Mouse (Mus musculus): ENCODE measurements around the gene Cd55b. TPM values are rescaled to one million over a fixed set of nuclear protein-coding genes. Genes with fewer than 3 reads are reported as not detected.
"Not testable (repeated sequence)": the region's sequence is repeated elsewhere in the genome, so short reads cannot be mapped to it uniquely, and the experiment has no call there.

Cd55b gene
- polyA plus RNA-seq, 1 experiment from 2014 or later: 1.1 TPM

DNA sequence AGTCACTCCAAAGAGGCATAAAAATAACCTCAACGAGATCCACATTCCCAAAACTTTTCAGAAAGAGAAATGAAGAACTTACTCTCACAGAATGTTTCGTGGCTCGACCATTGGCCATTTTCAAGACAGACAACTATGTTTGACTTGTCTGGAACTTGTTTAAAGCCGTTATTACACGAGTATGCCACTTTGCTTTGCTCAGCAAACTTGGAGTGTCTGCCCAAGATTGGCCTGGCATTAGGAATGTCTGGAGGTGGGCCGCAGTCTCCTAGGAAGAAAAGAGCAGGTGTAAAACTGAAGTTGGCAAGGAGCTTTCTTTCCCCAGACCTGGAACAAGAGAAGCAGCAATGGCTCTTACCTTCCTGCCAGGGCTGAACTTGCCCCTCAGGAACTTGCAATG, 776 bp downstream of the Cd55b start:
- H3K4me3 ChIP-seq (replicated peaks); H3K4me1 ChIP-seq; H3K36me3 ChIP-seq; ATAC-seq (ENCODE audit: insufficient number of reproducible peaks, low FRiP score, low TSS enrichment, low read depth); H3K4me2 ChIP-seq (replicated peaks); H3K27ac ChIP-seq (replicated peaks); H3K9ac ChIP-seq; H3K9me3 ChIP-seq (replicated peaks); H3K27me3 ChIP-seq: not testable (repeated sequence)
- no CpG with 5 or more reads among the region's 6 CpGs for WGBS

DNA sequence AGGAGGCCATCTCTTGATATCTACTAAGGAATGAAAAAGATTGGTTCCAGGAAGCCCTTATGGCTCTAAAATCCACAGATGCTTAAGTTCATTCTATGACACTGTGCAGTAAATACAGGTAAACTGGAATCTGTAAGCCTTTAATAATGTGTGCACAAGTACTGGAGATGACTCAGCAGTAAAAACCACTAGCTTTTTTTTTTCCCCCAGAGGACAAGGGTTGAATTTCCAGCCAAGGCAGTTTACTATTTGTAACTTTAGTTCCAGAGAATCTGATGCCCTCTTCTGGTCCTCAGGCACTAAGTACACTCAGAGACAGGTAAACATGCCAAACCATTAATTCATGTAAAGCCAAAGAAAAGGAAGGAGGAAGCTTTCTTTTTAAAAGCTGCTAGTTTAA, 25.7 kb downstream of the Cd55b start:
- H3K27me3 ChIP-seq; H3K36me3 ChIP-seq; ATAC-seq (ENCODE audit: insufficient number of reproducible peaks, low FRiP score, low TSS enrichment, low read depth); H3K27ac ChIP-seq (replicated peaks); H3K9ac ChIP-seq; H3K9me3 ChIP-seq (replicated peaks); H3K4me1 ChIP-seq; H3K4me2 ChIP-seq (replicated peaks); H3K4me3 ChIP-seq (replicated peaks): not testable (repeated sequence)

DNA sequence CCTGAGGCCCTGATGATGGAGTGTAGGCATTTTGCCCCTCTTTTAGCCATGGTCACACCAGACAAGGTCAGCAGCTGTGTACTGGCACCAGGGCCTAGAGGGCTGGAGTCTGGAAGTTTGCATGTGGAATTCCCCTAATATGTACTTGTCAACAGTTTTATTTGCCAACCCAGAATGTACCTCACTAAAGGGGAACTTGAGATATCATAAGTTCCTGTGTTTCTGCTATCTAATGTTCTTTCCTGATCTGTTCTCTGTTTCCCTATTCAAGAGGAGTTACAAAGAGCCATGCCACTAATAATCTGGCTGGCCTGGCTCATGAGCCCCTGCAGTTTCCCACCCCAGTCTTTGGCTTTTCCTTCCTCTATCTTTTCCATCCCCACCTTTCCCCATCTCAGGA, 35.5 kb downstream of the Cd55b start:
- not testable (repeated sequence) for H3K27me3 ChIP-seq; H3K9me3 ChIP-seq (replicated peaks); ATAC-seq (ENCODE audit: insufficient number of reproducible peaks, low FRiP score, low TSS enrichment, low read depth); H3K36me3 ChIP-seq; H3K27ac ChIP-seq (replicated peaks); H3K4me1 ChIP-seq; H3K4me2 ChIP-seq (replicated peaks); H3K9ac ChIP-seq; H3K4me3 ChIP-seq (replicated peaks)

DNA sequence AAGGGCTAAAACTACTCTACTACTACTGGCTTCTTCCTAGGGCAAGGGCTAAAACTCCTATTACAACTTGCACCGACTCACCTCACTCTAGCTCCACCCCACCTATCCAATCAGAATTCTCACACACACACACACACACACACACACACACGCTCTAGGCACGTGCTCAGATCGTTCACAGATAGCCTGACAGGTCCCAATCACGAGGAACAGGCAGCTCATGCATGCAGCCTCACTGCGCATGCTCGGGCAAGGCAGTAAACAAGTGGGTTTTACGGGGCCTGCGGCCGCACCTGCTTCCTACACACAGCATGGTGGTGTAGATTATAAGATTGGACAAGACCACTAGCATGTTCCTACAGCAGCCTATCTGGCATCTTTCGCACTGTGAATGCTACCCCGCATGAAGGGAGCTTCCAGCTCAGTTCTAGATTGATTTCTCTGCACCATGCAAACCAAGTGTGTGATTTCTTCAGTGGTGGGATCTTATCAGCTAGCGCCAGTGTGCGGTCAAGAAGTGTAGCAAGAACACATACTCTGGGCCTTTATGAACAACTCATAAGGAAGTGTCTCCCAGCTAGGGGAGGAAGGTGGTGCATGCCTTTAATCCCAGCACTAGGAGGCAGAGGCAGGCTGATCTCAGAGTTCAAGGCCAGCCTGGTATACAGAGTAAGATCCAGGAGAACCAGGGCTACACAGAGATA, 44.9 kb downstream of the Cd55b start:
- no peak overlapping the region for H3K9ac ChIP-seq
- no peak for ATAC-seq (ENCODE audit: insufficient number of reproducible peaks, low FRiP score, low TSS enrichment, low read depth)
- WGBS: 89% methylated on average over 14 of the region's 14 CpGs
- H3K4me3 ChIP-seq (replicated peaks): no peak overlapping the region
- no peaks in the 10 kb centered on the region for H3K4me1 ChIP-seq
- H3K9me3 ChIP-seq (replicated peaks): no peaks in the 10 kb centered on the region
- H3K4me2 ChIP-seq (replicated peaks): no peak overlapping the region
- H3K27ac ChIP-seq (replicated peaks): no peak overlapping the region
- no peaks in the 10 kb centered on the region for H3K36me3 ChIP-seq
- H3K27me3 ChIP-seq: no peaks in the 10 kb centered on the region

DNA sequence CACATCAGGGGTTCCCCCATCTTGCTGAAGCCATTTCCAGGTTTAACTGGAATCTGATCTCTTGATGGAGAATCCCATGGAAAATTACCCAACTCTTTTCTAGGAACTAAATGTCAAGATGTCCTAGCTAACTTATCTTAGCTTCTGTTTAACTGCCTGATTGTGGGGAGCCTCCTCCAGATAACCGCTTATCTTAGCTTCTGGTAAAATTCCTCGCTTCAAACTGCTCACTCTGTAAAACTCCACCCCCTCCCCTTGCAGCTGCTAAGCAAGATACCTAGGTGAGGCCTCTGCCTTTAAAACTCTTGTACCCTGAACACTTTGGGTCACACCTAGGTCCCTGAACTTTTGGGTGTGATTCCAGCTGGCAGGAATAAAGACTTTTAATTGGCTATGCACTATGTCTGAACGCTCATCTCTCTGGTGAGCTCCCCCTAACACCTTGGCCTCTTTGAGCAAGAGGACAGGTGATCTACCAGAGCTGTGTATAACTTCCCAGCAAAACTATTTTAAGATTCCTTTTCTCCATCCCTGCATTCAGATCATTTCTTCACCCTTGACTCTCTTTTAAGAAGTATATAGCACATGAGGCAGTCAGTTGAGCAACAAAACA, 48.5 kb downstream of the Cd55b start:
- Histone ChIP-seq H3K36me3 (no peaks in the 10 kb centered on the region), H3K4me3 (replicated peaks) (no peak overlapping the region), H3K27me3 (no peaks in the 10 kb centered on the region), H3K9ac (no peak overlapping the region), H3K4me2 (replicated peaks) (no peak overlapping the region), H3K4me1 (no peaks in the 10 kb centered on the region), H3K9me3 (replicated peaks) (no peaks in the 10 kb centered on the region), H3K27ac (replicated peaks) (no peak overlapping the region)
- no peak for ATAC-seq (ENCODE audit: insufficient number of reproducible peaks, low FRiP score, low TSS enrichment, low read depth)
- WGBS: 62% methylated on average over 3 of the region's 3 CpGs

DNA sequence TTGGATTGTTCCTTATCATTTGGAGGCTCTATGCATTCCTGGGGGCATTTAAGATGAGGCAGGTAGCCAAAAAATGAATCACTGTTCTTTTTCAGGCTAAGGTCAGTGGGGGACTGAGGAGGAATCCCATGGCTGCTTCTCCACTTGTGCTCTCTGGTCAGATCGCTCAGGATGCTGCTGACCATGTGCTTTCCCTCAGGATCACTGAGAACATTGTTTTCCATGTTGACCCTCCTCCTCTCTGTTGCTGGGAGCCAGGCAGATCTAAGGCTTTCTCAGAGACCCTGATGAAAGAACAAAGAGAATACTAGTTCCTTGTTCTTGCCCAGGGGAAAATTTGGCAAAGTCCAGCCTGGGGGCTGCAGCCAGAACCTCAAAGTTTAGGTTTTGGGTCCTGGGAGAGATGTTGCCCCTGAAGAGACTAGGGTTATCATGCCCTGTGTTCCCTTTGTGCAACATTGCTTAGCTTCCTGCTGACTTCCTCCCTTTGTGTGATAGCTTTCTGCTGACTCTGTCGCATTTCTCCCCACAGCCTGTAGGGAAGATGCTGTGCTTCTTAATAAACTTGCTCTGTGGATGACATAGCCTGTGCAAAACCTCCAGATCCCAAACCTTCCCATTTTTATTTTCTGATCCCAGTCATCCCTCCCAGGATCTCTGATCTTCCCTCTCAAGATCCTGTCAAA, 49.3 kb downstream of the Cd55b start:
- Histone ChIP-seq H3K9ac (no peak overlapping the region), H3K9me3 (replicated peaks) (no peaks in the 10 kb centered on the region), H3K36me3 (no peaks in the 10 kb centered on the region), H3K4me1 (no peaks in the 10 kb centered on the region), H3K27me3 (no peaks in the 10 kb centered on the region), H3K4me3 (replicated peaks) (no peak overlapping the region), H3K27ac (replicated peaks) (no peak overlapping the region), H3K4me2 (replicated peaks) (no peak overlapping the region)
- ATAC-seq (ENCODE audit: insufficient number of reproducible peaks, low FRiP score, low TSS enrichment, low read depth): no peak
- WGBS: 10% methylated on average over 2 of the region's 2 CpGs

DNA sequence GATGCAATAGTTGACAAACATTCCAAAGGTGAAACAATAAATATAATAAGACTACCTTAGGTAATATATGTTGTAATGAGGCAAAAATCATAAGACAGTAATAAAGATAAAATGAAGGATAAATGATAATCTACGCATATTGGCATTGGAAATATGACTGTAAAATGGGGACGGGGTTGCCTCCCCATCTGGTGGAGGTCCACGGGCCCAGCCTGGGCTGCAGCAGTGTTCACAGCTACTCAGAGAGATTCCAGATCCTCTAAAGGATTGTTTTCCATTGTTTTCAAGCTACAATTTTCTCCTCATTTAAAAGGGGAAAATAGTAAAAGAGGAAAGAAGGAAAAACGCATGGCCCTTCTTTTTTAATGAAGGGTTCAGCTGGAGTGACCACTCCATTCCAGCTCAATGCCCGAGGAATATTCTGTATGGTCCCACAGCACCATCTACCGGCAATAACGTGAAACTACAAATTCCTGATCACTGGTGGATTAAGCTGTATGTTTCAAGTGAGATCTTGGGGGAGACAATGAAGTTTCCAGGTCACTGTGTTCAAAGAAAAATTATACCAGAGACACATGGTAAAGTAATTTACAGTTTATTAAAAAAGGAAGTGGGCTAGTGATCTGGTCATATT, 50.8 kb downstream of the Cd55b start:
- Histone ChIP-seq H3K9me3 (replicated peaks) (no peaks in the 10 kb centered on the region), H3K27ac (replicated peaks) (no peak overlapping the region), H3K4me3 (replicated peaks) (no peak overlapping the region), H3K4me1 (no peaks in the 10 kb centered on the region), H3K9ac (no peak overlapping the region), H3K36me3 (no peaks in the 10 kb centered on the region), H3K4me2 (replicated peaks) (no peak overlapping the region), H3K27me3 (no peaks in the 10 kb centered on the region)
- no peak for ATAC-seq (ENCODE audit: insufficient number of reproducible peaks, low FRiP score, low TSS enrichment, low read depth)
- 36% methylated on average over 7 of the region's 7 CpGs for WGBS

DNA sequence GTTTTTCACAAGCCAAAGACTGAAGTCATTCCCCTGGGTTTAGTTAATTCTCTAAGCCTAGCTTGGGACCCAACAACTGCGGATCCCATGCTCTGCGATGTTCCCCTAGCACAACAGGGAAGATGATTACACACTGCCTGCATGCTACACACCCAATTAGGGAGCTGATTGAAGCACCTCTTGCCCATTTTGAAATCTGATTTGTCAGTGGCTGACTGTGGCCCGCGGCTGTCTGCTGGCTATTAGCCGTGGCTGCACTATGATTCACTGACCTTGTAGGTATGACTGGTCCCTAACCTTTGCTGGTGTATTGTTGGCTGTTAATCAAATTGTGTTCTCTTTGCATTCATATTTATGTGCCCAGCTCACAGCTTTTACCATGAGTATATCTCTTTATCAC, 51.5 kb downstream of the Cd55b start:
- Histone ChIP-seq H3K9ac (no peak overlapping the region), H3K4me1 (no peaks in the 10 kb centered on the region), H3K27ac (replicated peaks) (no peak overlapping the region), H3K36me3 (no peaks in the 10 kb centered on the region), H3K4me2 (replicated peaks) (no peak overlapping the region), H3K27me3 (no peaks in the 10 kb centered on the region), H3K9me3 (replicated peaks) (no peaks in the 10 kb centered on the region), H3K4me3 (replicated peaks) (no peak overlapping the region)
- no peak for ATAC-seq (ENCODE audit: insufficient number of reproducible peaks, low FRiP score, low TSS enrichment, low read depth)
- 84% methylated on average over 5 of the region's 5 CpGs for WGBS

DNA sequence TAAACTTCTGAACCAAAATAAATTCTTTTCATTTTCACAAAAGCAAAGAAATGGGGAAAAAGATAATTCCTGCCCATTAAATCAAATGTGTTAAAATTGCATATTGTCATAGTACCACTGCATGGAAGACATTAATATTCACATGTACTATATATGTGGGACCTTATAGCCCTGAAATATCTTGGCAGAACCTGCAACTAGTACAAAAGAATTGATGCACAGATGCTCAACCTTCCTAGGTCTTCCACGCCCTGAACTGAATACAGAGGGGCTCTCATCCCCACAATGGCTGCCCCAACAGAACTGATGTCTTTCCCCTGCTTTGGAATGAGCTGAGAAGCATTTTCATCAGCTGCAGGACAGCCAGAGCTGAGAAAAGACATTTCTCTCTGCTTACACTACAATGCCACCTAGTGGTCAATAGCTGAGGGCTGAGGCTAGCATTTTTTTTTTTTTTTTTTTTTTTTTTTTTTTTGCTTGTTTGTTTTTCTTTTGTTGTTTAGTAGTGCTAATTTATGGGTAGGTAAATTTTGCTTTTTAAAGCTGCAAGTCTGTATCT, 72.7 kb downstream of the Cd55b start:
- H3K9ac ChIP-seq: no peak overlapping the region
- no peaks in the 10 kb centered on the region for H3K27me3 ChIP-seq
- ATAC-seq (ENCODE audit: insufficient number of reproducible peaks, low FRiP score, low TSS enrichment, low read depth): no peak
- H3K4me2 ChIP-seq (replicated peaks): no peak overlapping the region
- H3K9me3 ChIP-seq (replicated peaks): no peaks in the 10 kb centered on the region
- H3K36me3 ChIP-seq: no peaks in the 10 kb centered on the region
- no peak overlapping the region for H3K4me3 ChIP-seq (replicated peaks)
- no peak overlapping the region for H3K27ac ChIP-seq (replicated peaks)
- H3K4me1 ChIP-seq: no peaks in the 10 kb centered on the region
- 9% methylated on average over 1 of the region's 1 CpGs for WGBS

DNA sequence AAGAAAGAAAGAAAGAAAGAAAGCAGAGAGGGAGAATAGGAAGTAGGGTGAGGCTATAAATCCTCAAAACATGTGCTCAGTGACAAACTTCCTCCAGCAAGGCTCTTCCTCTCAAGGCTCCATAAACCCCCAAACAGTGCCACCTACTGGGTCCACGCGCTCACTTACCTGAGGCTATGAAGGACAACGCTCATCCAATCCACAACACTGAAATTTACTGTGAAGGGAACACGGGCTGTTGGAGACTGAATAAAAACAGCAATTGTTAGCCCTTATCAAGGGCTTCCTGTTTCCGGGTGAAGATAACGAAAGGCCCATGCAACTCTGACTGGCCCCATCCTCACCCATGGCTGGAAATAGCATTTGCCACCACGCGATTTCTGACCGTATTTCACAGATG, 80.4 kb downstream of the Cd55b start:
- Histone ChIP-seq H3K27ac (replicated peaks) (no peak overlapping the region), H3K4me3 (replicated peaks) (no peak overlapping the region), H3K4me1 (no peaks in the 10 kb centered on the region), H3K27me3 (no peaks in the 10 kb centered on the region), H3K9ac (no peak overlapping the region), H3K36me3 (no peaks in the 10 kb centered on the region), H3K4me2 (replicated peaks) (no peak overlapping the region), H3K9me3 (replicated peaks) (no peaks in the 10 kb centered on the region)
- 77% methylated on average over 9 of the region's 9 CpGs for WGBS
- ATAC-seq (ENCODE audit: insufficient number of reproducible peaks, low FRiP score, low TSS enrichment, low read depth): no peak

Data from embryonic facial prominence, embryonic 15.5 days (tissue).